Mouse (Mus musculus) forebrain, embryonic 16.5 days (tissue): ENCODE data around the gene Ceacam2. TPM values are rescaled to one million over a fixed set of nuclear protein-coding genes. Genes with fewer than 3 reads are reported as not detected.
A peak's percentile ranks its signal among the peaks of the same experiment; 100 is the strongest.
"Not testable (repeated sequence)": the region's sequence is repeated elsewhere in the genome, so short reads cannot be mapped to it uniquely, and the experiment has no call there.

Source experiments
- ATAC-seq: fragments of 200-750 bp; cut with Nextera tagmentation; 2 replicates; pipeline ENCODE4 v1.8.0; 2017; ENCODE audit warnings: mild to moderate bottlenecking, moderate library complexity
- H3K27ac ChIP-seq: fragments of 300-500 bp; sonication (generic); 2 replicates; pipeline ENCODE4 v1.5.1; 2014; ENCODE audit warnings: low read length, control low read depth
- H3K27me3 ChIP-seq: fragments of 300-500 bp; sonication (generic); replicated peaks from 2 replicates; pipeline ENCODE4 v1.6.1; 2014; ENCODE audit warnings: low read length; ENCODE audit not compliant: control insufficient read depth, insufficient read depth
- H3K36me3 ChIP-seq: fragments of 300-500 bp; sonication (generic); 2 replicates; pipeline ENCODE4 v1.6.1; 2014; ENCODE audit not compliant: control insufficient read depth, insufficient read depth
- H3K4me1 ChIP-seq: fragments of 300-500 bp; sonication (generic); replicated peaks from 2 replicates; pipeline ENCODE4 v1.6.1; 2014; ENCODE audit warnings: low read length; ENCODE audit not compliant: control insufficient read depth, insufficient read depth
- H3K4me2 ChIP-seq: fragments of 300-500 bp; sonication (generic); 2 replicates; pipeline ENCODE4 v1.6.1; 2014; ENCODE audit warnings: mild to moderate bottlenecking, low read length, control low read depth
- H3K4me3 ChIP-seq: fragments of 300-500 bp; sonication (generic); replicated peaks from 2 replicates; pipeline ENCODE4 v1.5.1; 2014; ENCODE audit warnings: mild to moderate bottlenecking, low read length, control low read depth
- H3K9ac ChIP-seq: fragments of 300-500 bp; sonication (generic); replicated peaks from 2 replicates; pipeline ENCODE4 v1.6.1; 2014; ENCODE audit warnings: low read depth, low read length, control low read depth
- H3K9me3 ChIP-seq: fragments of 300-500 bp; sonication (generic); 2 replicates; pipeline ENCODE4 v1.6.1; 2016; ENCODE audit warnings: low read length; ENCODE audit not compliant: control insufficient read depth
- WGBS: fragments of 180-500 bp; shearing (Covaris S2); extraction: QIAGEN DNeasy Blood & Tissue Kit; methylation state at CpG from one replicate; pipeline ENCODE4 v1.1.7; 2014; 5-methylcytosine and 5-hydroxymethylcytosine counted together
- polyA plus RNA-seq: library from polyadenylated mRNA; unstranded; fragments of >200 nt; fragmentation: Nextera tagmentation; extraction: Ambion mirVana; gene quantifications from 2 replicates; pipeline ENCODE4 v1.2.1, GENCODE M21; 2015

The Ceacam2 gene
- polyA plus RNA-seq, 1 experiment from 2014 or later: 0.11 TPM

GRCm38 (mm10) chr7:25573806-25574205 lies 34.1 kb upstream of the Ceacam2 start:
- ATAC-seq, H3K4me2 ChIP-seq: not testable (repeated sequence)
- 76% methylated on average over 5 of the region's 5 CpGs for WGBS

GRCm38 (mm10) chr7:25568721-25569120 lies 29.1 kb upstream of the Ceacam2 start:
- Histone ChIP-seq H3K4me3 (no peak overlapping the region), H3K9ac (no peak overlapping the region), H3K27me3 (no peaks in the 10 kb centered on the region), H3K9me3 (no peaks in the 10 kb centered on the region), H3K4me2 (no peak overlapping the region), H3K36me3 (no peaks in the 10 kb centered on the region), H3K4me1 (no peaks in the 10 kb centered on the region), H3K27ac (no peak overlapping the region)
- WGBS: 96% methylated on average over 7 of the region's 7 CpGs
- ATAC-seq: no peak

More at GRCm38 (mm10) chr7:25573806-25574205, 34.1 kb upstream of the Ceacam2 start:
- not testable (repeated sequence) for H3K9me3 ChIP-seq, H3K4me1 ChIP-seq, H3K4me3 ChIP-seq, H3K36me3 ChIP-seq, H3K9ac ChIP-seq, H3K27me3 ChIP-seq, H3K27ac ChIP-seq

- H3K4me3 ChIP-seq, H3K27ac ChIP-seq, H3K4me1 ChIP-seq, H3K4me2 ChIP-seq, H3K9ac ChIP-seq, ATAC-seq, H3K36me3 ChIP-seq, H3K9me3 ChIP-seq, H3K27me3 ChIP-seq: not testable (repeated sequence)
- 65% methylated on average over 8 of the region's 8 CpGs for WGBS
These were observed 1.8 kb upstream of the Ceacam2 start for GRCm38 (mm10) chr7:25541464-25541863.

GRCm38 (mm10) chr7:25539954-25540353 lies 297 bp upstream of the Ceacam2 start:
- H3K27ac ChIP-seq, H3K9me3 ChIP-seq, H3K36me3 ChIP-seq, ATAC-seq, H3K4me2 ChIP-seq, H3K9ac ChIP-seq, H3K4me3 ChIP-seq, H3K4me1 ChIP-seq, H3K27me3 ChIP-seq: not testable (repeated sequence)
- WGBS: 80% methylated on average over 1 of the region's 1 CpGs

GRCm38 (mm10) chr7:25530837-25531236 lies 8.8 kb downstream of the Ceacam2 start:
- Histone ChIP-seq H3K27ac (no peak overlapping the region), H3K4me2 (no peak overlapping the region), H3K4me1 (no peaks in the 10 kb centered on the region), H3K9ac (no peak overlapping the region), H3K9me3 (no peaks in the 10 kb centered on the region; the same call in 1 of the 2 replicates), H3K4me3 (no peak overlapping the region), H3K27me3 (no peaks in the 10 kb centered on the region), H3K36me3 (no peaks in the 10 kb centered on the region)
- ATAC-seq: no peak
- 75% methylated on average over 2 of the region's 2 CpGs for WGBS

- 11% methylated on average over 2 of the region's 5 CpGs for WGBS
- H3K27me3 ChIP-seq, H3K36me3 ChIP-seq, H3K4me1 ChIP-seq, H3K9ac ChIP-seq, H3K4me3 ChIP-seq, H3K9me3 ChIP-seq, H3K27ac ChIP-seq, H3K4me2 ChIP-seq: not testable (repeated sequence)
- peak; percentile 88 for ATAC-seq
These were observed 23.4 kb downstream of the Ceacam2 start for GRCm38 (mm10) chr7:25516070-25516777.

- H3K4me1 ChIP-seq, H3K4me3 ChIP-seq, H3K9ac ChIP-seq, H3K9me3 ChIP-seq, H3K27me3 ChIP-seq, H3K27ac ChIP-seq, H3K4me2 ChIP-seq, H3K36me3 ChIP-seq: not testable (repeated sequence)
- ATAC-seq: peak; percentile 94
- WGBS: 6% methylated on average over 1 of the region's 1 CpGs
These were observed 24.0 kb downstream of the Ceacam2 start for GRCm38 (mm10) chr7:25515667-25516066.

- H3K9me3 ChIP-seq: no peaks in the 10 kb centered on the region
- H3K9ac ChIP-seq: no peak overlapping the region
- no peak overlapping the region for H3K4me2 ChIP-seq
- peaks cover 3% of the 10 kb centered on the region; the same call in 1 of the 2 replicates for H3K4me1 ChIP-seq
- ATAC-seq: no peak
- 77% methylated on average over 3 of the region's 3 CpGs for WGBS
- H3K27me3 ChIP-seq: no peaks in the 10 kb centered on the region
- no peak overlapping the region for H3K4me3 ChIP-seq
- no peaks in the 10 kb centered on the region for H3K36me3 ChIP-seq
- no peak overlapping the region for H3K27ac ChIP-seq
These were observed 29.7 kb downstream of the Ceacam2 start for GRCm38 (mm10) chr7:25509925-25510324.

GRCm38 (mm10) chr7:25494649-25495048 lies 45.0 kb downstream of the Ceacam2 start:
- no peak overlapping the region for H3K4me3 ChIP-seq
- 100% methylated on average over 1 of the region's 1 CpGs for WGBS
- no peak overlapping the region for H3K4me2 ChIP-seq
- no peak for ATAC-seq
- no peak overlapping the region for H3K9ac ChIP-seq
- H3K4me1 ChIP-seq: no peaks in the 10 kb centered on the region
- H3K27me3 ChIP-seq: no peaks in the 10 kb centered on the region
- H3K27ac ChIP-seq: no peak overlapping the region
- no peaks in the 10 kb centered on the region for H3K9me3 ChIP-seq
- H3K36me3 ChIP-seq: no peaks in the 10 kb centered on the region

GRCm38 (mm10) chr7:25490698-25491097 lies 49.0 kb downstream of the Ceacam2 start:
- not testable (repeated sequence) for H3K9me3 ChIP-seq, H3K9ac ChIP-seq, ATAC-seq, H3K27ac ChIP-seq, H3K4me1 ChIP-seq, H3K27me3 ChIP-seq, H3K4me2 ChIP-seq, H3K36me3 ChIP-seq, H3K4me3 ChIP-seq
- WGBS: no CpG with 5 or more reads among the region's 1 CpGs
